Mouse (Mus musculus) left cerebral cortex, adult 11 months (tissue): ENCODE data around the gene Trmt112.

ENCODE experiments used
- DNase-seq: peaks from one replicate; pipeline ENCODE4 v3.0.0; 2022; ENCODE audit warnings: low spot score

Gene Trmt112

DNA sequence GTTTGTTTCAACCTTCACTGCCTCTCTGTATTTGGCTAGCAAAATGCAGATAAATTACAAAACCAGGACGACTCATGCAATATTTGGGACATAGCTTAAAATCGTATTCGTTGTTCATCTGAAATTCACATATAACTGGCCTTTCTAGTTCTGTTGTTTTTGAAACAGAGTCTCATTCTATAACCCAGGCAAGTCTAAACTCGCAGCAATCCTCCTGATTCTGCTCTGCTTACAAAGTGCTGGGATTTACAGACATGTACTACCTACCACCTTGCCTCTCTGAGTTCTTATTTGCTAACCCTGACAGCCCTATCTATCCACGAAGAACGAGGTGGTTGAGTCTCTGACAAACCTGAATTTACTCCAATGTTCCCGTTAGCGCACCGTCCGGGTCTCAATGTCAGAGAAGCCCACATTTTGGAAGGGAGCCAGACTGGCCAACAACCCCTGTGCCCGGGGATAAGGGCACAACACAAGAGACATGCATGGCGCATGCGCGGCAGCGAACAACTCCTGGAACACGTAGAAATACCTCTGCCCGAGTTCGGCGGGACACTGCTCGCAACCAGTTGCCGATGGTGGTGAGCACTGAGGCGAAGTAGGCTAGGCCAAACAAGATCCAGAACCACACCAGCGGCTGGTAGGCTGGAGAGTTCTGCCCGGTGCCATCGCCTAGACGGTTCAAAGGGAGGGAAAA is 17.2 kb downstream of the Trmt112 start:
- DNase-seq = no peak

DNA sequence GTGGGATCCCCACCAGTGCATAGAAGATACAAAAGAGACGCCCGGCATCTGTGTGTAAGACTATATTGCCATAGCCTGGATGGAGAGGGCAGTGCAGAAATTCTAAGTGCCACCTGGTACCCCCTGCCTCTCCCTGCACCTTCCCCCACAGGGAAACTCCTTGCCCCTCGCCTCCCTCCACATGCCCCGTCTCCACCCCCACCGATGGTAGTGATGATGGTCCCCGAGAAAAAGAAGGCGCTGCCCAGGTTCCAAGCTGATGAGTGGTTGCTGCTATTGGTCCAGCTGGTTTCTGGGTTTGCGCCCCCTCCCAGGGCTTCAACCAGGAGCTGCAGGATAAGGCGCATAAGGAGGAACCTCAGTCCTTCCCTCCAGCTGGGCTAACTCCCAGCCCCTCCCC is 18.6 kb downstream of the Trmt112 start:
- no peak for DNase-seq

DNA sequence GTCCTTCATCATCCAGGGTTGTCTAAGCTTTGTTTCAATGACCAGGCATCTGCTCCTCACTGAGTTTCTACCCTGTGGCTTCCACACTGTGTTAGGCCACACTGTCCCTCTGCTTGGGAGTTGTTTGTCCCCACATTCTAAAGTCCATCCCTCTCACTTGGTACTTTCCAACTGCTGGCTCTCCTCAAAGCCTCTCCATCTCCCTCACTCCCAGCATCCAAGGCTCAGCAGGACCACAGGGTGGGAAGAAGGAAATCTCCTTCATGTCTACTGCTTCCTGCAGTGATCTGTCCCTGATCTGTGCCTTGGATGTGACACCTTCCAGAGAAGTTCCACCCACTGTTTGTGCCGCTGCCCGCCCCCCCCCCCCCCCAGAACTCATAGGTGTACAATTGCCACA is 21.5 kb downstream of the Trmt112 start:
- no peak for DNase-seq

DNA sequence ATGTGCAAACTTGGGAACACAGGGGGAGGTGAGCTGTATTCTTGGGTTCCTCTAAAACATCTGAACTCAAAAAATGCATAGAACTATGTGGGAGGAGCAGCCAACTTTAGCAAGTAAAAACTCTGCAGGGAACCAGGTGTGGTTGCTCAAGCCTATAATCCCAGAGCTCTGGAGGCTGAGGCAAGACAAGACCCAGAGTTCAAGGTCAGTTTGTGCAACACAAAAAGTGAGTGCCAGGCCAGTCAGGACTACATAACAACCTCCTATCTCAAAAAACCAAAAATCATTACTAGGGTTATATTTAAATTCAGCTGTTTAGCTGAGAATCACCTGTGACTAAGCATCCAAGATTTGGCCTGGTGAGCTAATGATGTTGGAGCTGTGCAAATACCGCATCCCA is 22.5 kb downstream of the Trmt112 start:
- no peak for DNase-seq

DNA sequence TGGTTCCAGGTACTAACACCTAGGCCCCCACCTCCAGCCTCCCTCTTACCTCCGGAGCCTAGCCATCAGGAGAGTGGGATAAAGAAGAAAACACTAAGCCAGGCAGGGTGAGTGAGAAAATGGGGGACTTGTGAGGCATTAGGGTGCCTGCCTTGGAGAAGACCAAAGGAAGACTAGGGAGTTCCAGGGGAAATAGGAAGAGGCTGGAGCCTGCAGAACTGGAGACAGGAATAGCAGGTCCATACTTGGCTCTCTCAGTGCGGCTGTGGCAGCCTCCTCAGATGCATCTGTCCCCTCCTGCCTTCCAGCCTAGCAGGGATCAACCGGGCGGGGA is 23.6 kb downstream of the Trmt112 start:
- DNase-seq = no peak

DNA sequence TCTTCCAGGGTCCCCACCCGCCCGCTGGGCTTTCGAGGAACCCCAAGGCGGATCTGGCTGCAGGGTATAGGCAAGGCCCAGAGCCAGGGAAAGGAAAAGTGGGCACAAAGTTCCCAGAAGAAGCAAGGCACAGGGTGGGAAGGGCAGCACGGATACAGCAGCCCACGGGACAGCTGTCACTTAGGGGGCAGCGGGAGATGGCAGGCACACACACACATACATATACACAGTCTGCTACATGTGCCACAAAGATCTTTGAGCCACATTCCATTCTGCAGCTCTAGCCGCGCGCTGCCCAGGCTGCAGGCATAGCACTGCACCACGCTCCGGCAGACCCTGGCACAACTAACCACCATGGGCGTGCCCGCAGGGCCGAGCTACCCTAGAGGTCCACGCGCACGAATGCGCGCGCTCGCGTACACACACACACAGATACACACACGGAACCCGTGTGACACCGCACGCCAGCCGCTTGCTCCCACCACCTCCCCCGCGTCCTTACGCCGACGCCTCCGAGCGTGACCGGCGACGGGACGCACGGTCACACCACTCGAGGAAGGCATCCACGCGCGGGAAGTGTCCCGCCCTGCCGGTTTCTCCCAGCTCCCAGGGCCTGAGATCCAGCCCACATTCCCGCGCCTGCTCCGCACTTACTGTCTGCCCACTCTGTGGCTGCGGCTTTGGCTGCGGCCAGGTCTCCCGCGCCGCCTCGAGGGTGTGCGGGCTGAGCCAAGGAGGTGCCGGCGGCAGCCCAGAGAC is 24.1 kb downstream of the Trmt112 start:
- no peak for DNase-seq

DNA sequence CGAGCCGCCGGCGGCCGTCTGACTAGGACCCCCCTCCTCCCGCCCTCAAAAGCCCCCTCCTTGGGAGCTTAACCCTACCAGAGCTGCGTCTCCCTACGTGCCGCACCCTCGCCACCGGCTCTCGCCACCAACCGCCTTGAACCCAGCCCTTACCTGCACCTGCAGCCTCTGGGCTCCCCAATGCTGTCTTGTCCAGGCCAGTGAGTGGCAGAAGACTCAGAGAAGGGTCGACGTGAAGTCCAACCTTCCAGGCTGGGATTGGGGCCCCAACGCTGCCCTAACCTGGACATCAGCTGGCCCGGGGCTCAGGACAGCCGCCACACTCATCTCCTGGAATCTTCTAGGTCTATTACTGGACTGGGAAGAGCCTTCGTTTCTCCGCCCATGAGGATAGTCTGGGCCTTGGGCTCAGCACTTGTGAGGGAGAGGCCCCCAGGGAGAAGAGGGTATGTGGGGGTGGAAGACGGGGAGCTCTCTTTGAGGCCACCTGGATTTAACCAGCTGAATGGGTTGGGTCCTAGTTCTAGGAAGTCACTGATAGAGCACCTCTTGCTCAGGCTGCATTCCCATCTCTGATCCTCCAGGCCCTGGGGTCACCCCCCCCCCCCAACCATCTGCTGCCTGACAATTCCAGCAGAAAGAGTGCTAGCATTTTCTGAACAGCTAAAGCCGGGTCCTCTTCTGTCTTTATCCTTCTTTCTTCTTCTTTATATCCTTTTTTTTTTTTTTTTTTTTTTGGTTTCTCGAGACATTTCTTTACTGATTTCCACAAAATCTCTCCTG is 24.9 kb downstream of the Trmt112 start, which contains the start of gene Kcnk4:
Kcnk4 (minus strand) TSS at position 321 of the 783 bp plus-strand sequence.
- DNase-seq = no peak

DNA sequence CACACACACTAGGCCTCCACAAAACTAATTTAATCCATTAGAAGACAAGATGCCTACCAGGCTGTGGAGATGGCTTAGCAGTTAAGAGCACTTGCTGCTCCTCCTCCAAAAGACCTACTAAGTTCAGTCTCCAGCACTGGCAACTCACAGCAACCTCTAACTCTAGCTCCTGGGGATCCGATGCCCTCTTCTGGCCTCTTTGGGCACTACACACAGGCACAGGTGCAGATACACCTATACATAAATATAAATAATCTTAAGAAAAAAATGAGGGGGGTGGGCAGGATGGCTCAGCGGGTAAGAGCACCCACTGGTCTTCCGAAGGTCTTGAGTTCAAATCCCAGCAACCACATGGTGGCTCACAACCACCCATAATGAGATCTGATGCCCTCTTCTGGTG is 26.8 kb downstream of the Trmt112 start:
- no peak for DNase-seq

DNA sequence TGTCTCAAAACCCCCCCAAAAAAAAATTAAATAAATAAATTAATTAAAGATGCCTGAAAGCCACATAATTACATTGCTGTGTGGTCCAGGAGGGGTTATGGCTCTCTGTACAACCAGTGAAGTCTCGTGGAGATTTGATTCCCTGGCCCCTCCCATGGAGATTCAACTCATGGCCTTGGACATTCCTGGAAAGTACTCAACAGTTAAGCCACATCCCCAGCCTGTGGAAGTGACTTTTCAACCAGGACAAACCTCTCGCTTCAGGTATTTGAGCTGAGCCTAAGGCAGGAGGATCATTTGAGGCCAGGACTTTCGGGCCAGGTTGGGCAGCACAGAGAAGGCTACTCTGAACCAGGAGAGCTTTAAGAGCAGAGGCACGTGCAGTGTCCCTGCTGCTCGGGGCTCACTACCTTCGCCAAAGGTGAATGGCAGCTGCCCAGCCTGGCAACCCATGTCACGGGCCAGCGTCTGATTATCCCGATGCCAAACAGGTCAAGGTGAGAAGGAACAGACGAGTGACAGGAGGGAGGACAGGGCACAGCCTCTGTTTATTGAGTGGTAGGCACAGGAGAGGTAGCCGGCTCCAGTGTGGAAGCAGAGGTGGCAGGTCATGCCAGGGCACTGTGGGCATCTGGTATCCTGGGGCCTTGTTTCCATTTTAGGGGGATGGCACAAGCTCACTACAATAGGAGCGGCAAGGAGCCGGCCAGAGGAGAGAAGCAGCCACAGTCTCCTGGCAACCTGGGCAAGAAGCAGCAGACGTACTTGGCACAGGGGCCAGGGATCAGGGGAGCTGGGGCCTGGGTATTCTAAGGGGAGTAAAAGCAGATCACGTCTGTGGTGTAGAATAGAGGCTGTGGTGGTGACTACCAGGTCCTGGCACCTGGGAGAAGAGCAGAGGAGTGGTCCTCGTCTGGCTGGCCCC is 28.3 kb downstream of the Trmt112 start:
- DNase-seq = no peak

DNA sequence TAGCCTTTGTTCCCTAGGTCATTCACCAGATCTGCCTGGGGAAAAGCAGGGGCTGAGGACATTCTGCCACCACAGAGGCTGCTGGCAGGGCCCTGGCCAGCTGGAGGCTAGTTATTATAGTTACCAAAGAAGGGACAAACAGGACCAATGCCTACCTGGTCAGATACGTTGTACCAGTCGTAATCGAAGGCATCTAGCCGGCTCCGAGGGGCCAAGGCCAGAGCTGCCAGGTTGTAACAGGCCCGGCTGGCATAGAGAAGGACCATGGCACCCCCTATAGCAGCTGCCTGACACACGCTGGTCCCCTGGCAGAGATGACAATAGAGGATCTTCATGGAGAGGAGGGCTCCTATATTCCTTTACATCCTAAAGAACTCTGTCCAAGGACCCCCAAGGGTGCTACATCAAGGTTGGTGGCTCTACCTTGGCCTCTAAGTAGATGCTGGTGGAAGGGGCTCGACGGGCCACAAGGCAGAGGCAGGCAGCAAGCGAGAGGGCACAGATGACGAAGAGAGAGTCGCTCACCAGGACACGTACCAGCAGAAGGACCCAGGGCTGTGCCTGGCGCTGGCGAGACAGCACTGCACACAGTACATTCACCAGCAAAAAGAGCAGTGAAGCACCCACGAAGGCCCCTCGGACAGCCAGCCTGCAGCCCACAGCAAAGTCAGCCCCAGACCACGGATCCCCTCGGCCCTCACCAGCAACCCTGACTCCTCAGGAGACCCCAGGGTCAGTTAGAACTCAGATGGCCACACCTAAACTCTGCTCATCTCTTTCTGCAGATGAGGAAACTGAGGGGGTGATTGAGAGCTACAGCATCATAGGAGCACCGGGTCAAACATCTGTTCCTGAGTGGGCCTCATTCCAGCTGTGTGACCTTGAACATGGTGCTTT is 29.9 kb downstream of the Trmt112 start:
- DNase-seq = no peak

DNA sequence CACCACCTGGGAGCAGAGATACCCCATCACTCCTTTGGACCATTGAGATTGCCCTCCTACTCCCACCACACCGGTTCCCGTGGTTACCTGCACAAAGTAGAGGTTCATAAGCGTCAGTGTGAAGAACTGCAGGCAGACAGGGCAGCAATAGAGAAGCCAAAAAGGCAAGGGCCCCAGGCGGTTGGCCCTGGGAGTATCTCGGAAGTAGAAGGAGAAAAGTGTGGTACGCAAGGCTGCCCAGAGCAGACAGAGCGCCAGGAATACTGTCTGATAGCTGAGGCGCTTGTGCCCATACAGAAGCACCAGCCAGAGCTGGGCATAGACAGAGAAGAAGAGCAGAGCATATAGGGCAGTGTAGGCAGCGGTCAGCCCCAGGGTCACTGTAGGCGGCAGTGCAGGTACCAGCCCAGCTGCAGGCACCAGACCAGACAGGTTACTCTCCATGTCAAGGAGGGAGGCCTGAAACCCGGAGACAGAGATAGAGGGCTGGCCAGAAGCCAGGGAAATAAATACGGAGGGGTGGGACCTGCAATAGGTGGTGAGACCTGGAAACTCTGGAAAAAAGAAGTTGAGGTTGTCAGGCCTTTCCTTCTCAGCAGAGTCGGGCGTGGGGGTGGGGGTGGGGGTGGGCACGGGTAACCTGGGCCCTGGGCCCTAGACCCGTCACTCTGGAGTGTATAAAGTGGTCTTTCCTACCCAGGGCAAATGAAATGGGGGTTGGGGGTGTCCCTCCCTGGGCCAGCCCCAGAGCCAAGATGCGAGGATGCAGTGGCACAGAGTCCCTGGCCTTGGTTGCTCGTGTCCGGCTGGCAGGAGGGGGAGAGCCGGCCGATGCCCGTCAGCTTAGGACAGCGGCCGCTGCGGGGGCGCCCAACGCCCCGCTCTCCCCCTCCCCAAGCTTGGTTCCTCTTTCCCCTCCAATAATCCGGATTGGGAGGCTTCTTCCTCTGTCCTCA is 31.2 kb downstream of the Trmt112 start:
- DNase-seq = no peak

DNA sequence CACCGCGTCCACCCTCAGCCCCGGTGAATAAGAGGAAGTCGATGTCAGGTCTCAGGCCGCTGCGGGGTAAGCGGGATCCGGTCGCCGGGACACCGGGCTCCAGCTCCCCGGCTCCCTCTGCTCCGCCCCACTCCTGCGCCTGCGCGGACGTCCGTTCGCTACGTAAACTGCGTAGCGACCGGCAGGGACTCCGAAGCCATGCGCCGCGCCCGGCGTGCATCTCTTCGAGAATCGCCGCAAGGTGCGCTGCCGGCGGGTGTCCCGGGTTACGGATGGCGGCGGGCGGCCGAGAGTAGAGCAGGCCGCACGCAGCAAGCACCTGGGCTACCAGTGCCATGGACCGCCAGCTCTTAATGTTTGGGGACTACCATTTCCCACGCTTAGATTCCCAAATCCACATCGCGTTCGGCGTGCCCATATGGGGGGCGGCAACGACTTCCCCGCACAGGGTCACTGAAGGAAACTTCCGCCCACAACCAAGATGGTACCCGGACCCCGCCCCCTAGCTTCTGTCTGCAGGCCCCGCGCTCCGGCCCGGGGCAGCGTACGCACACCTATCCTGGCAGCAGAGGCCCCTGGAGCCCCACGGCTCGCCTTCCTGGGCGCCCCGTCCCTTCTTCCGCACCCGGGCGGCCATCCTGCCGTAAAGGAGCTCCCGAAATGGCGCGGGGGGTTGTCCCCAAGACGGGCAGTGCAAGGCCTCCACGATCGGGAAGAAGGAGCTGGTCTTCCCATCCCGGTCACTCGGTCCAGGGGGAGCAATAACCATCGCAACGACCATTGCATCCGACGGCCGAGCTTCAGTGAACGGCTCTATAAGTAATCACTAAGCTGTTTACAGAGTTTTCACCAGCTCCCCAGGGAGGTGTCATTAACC is 32.1 kb downstream of the Trmt112 start, which contains the start of gene Bad:
Bad (plus strand) TSS at position 490 of the 877 bp plus-strand sequence.
- peak; percentile 85 for DNase-seq

DNA sequence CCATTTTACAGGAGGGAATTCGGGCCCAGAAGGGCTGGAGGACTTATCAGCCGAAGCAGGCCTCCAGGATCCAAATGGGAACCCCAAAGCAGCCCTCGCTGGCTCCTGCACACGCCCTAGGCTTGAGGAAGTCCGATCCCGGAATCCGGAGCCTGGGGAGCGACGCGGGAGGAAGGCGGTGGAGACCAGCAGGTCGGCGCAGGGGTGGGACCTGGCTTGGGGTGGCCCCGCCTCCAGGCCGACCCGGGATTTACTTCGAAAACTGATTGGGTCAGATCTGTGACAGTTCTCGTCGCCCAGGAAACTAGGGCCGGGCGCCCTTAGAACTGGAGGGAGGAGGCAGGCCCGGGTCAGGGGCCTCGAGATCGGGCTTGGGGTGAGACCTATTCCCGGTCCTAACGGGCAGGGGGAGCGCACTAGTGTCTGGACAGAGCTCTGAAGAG is 32.8 kb downstream of the Trmt112 start, which contains the start of gene Gpr137:
Gpr137 (minus strand) TSS at position 232 of the 443 bp plus-strand sequence.
- peak; percentile 92 for DNase-seq

DNA sequence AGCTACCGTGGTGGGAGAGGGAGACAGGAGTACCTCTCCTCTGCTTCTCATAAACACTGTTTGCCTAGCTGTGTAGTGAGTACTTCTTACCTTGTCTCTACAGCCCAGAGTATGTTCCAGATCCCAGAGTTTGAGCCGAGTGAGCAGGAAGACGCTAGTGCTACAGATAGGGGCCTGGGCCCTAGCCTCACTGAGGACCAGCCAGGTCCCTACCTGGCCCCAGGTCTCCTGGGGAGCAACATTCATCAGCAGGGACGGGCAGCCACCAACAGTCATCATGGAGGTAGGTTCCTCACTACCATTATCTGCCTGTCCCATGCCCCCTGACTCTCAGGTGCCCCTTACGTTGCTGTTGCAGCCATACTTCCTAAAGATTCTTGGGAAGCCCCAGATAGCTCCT is 33.3 kb downstream of the Trmt112 start:
- DNase-seq = no peak

DNA sequence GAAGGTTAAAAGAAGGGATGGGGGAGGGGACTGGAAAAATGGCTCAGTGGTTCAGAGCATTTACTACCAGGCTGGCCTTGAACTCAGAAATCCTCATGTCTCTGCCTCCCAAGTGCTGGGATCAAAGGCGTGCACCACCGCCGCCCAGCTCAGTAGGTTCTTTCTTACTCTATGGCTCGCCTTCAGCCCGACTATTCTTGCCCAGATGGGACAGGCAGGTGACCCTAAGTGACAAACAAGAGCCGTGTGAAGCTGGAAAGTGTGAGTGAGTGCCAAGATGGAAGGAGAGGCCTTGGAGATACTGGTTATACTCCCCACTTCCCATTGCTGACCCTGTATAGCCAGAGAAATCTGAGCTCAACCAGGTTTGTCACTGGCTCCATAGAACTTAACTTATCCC is 34.2 kb downstream of the Trmt112 start:
- no peak for DNase-seq

DNA sequence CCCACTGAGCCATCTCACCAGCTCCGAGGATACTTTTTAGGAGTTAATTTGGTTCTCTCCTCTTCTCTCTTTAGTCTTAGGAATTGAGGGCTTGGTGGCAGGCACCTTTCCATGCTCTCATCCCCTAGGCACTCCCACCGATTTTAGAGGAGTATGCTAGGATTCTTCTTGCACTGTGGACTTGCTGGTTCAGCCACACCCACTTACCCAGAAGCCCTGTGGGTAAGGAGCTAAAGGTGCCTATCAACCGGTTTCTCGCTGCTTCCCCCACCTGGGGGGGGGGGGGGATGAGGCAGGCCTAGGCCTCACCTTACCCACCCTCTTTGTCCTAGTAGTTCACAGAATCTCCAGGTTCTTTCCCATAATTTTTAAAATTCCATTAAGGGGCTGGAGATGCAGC is 38.2 kb downstream of the Trmt112 start:
- DNase-seq = no peak

DNA sequence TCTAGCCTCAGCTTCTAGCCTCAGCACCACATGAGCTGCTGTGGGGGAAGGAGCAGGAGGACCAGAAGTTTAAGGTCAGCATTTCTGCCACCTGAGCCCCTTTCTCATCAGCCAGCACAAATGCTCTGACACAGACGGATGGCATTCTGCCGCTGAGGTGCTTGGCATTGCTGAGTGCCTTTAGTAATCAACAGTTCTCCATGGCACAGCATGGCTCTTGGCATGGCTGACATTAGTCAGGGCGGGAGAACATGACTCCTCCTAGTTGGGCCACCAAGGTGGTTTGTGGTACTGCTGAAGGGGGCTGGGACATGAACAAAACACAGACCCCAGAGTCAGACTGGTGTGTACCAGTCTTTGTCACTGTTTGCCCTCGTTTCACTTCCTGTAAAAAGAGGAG is 38.7 kb downstream of the Trmt112 start:
- no peak for DNase-seq

DNA sequence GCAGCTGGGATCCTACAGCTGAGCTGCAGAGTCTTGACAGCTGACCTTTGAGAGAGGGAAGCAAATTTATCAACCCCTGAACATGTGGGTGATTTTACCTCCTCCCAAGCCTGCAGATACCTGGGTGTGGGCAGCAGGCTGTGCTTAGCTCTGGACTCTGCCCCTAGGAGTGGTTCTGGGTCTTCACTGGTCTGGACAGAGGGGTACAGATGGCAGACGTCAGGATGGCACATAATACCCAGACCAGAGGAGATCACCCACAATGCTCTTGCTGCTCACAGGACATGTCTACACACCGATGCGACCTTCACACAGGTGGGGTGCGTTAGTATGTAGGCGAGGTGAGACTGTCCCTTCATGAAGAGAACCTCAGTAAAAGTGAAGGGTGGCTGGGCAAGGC is 40.0 kb downstream of the Trmt112 start:
- no peak for DNase-seq
